Mouse (Mus musculus) layer of hippocampus, postnatal 25 days (tissue): ENCODE data around the gene Pipox. TPM values are rescaled to one million over a fixed set of nuclear protein-coding genes. Genes with fewer than 3 reads are reported as not detected.

Experiments
- DNase-seq, 2 experiments: peaks; one replicate each; pipeline ENCODE4 v3.0.0; 2022; ENCODE audit warnings: mixed read lengths in 2 of 2, low spot score in 1 of 2; ENCODE audit errors: extremely low spot score in 1 of 2
- total RNA-seq, 2 experiments: library from RNA; stranded (reverse); gene quantifications; 2 replicates each; pipeline ENCODE4 v1.2.3; 2021

Gene Pipox
- total RNA-seq, 2 experiments from 2014 or later: 1.5 to 1.8 TPM

GRCm38 (mm10) chr11:77909776-77910175, 15.9 kb upstream of the Pipox start:
- no peak for DNase-seq

- no peak for DNase-seq
These were observed 15.5 kb upstream of the Pipox start for GRCm38 (mm10) chr11:77909376-77909775.

- no peak for DNase-seq
These were observed 14.6 kb upstream of the Pipox start for GRCm38 (mm10) chr11:77908468-77908867.

DNA sequence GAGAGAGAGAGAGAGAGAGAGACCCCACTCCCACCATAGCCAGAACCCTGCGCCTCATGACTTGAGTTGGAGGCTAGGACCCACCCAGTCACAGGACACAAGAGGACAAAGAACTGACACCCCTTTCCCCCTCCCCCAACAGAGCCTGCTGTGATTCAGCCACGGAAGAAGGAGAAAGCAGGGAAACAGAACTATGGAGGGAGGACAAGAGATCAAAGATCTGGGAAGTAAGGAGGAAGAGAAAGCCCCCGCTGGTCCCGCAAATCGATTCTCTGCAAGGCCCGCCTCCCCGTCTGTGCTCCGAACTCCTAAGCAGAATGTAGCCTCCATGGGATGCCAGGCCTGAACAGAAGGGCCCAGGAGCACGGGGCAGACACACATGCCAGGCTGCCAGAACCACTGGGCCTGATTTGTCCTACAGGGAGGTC, 12.9 kb upstream of the Pipox start:
- no peak for DNase-seq

GRCm38 (mm10) chr11:77906097-77906687, 12.3 kb upstream of the Pipox start:
- DNase-seq: no peak

DNA sequence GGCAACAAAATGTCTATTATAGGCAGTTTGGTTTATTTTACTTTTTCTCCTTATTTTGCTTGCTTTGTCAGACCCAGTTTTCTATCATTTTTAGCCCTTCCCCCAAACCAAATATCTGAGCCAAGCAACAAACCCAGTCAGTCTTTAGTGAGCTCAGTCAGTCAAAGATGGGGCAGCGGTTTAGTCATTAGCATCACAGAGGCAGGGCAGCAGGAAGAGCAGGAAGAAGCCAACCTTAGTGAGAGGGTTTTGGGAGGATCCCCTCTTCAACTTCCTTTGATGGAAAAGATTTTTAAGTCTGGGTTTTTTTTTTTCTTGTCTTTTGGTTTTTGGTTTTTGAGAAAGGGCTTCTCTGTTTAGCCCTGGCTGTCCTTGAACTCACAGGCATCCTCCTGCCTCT, 10.8 kb upstream of the Pipox start:
- no peak for DNase-seq

DNA sequence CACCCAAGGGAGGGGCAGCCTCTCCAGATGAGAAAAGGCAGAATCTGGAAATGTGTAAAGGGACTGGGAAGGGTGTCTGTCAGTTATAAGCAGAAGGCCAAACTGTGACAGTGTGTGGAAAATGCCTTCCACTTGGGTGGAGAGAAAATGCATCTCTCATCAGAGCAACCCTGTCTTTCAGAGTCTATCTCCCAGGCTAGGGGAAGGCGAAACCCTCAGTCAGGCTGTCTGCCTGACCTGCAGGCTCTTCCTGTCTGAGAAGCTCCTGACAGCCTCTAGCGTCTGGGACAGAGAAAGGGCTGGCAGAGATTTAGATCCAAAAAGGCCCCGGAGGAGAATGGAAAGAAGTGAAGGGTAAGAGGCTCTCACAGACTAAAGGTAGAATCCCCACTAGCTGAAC, 9.9 kb upstream of the Pipox start:
- no peak for DNase-seq

- no peak for DNase-seq
These were observed 8.0 kb upstream of the Pipox start for GRCm38 (mm10) chr11:77901775-77902355.

DNA sequence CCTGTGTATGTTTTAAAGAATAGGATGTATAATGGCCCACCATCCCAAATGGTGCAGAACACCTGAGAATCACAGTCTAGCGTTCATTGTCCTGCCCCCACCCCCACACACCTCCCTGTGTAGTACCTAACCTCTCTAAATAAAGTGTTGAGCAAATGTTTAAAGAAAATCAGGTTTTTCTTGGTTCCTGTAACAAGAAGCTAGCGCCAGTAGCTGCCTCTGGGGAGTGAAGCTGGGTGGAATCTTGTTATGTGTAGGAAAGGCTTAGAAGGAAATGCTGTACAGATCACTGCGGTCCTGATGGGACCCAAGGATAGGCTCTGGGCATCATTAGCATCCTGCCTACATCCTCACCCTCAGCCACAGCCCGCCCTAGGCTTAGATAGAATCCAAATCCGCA, 7.5 kb upstream of the Pipox start:
- no peak for DNase-seq

GRCm38 (mm10) chr11:77900696-77901095, 6.8 kb upstream of the Pipox start:
- DNase-seq: no peak

DNA sequence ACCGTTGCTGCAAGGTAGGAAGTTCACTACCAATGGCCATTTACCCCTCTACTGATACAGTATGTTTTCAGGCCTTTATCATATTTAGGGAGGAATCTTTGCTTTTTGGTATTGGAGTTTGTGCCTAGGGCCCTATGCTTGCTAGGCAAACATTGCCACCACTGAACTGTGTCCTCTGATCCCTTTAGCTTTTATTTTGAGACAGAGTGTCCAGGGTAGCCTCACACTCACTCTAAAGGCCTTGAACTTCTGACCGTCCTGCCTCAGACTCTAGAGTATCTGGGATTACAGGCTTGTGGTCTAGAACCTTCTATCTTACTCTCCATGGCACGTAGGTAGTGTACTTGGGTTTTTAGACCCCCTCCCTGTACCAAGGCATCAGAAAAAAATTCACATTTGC, 6.3 kb upstream of the Pipox start:
- no peak for DNase-seq

- DNase-seq: no peak
These were observed 3.2 kb upstream of the Pipox start for GRCm38 (mm10) chr11:77896820-77897805.

- DNase-seq: no peak
These were observed 2.6 kb upstream of the Pipox start for GRCm38 (mm10) chr11:77896480-77896819.

DNA sequence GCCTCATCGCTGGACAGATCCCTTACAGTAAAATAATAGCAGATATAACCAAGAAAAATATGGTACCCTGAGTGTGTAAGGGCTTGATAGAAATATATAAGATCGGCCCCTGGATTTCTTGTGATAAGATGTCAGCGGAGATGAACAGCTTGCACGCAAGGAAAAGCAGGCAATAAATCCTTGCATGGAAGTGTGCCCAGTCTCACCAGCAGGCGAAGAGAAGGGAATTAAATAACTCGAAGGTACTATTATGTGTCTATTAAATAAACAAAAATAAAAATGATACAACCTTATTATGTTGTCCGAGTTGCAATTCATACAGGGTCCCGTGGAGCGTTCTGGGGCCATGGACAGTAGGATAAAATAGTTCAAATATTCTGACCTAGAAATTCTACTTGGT, 2.1 kb upstream of the Pipox start:
- DNase-seq: no peak

GRCm38 (mm10) chr11:77894967-77895366, 1.1 kb upstream of the Pipox start:
- no peak for DNase-seq

DNA sequence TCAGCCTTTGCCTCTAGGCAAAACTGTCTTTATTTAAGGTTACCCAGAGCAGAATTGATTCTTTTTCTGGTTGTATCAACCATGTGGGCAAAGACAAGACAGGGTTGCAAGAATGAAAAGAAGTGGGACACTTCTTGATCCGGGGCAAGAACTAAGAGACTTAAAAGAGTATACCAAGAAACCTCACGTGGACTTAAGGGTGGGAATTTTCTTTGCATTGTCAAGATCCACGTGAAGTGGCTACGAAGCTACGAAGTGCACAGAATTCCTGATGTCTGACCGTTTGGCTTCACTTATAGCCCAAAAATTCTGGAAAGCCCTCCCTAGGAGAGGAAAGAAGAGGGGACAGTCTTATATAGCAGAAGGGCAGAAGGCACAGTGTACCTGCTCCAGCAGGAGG, 613 bp downstream of the Pipox start:
- no peak for DNase-seq

- DNase-seq: no peak
These were observed 1.0 kb downstream of the Pipox start for GRCm38 (mm10) chr11:77892883-77893282.

DNA sequence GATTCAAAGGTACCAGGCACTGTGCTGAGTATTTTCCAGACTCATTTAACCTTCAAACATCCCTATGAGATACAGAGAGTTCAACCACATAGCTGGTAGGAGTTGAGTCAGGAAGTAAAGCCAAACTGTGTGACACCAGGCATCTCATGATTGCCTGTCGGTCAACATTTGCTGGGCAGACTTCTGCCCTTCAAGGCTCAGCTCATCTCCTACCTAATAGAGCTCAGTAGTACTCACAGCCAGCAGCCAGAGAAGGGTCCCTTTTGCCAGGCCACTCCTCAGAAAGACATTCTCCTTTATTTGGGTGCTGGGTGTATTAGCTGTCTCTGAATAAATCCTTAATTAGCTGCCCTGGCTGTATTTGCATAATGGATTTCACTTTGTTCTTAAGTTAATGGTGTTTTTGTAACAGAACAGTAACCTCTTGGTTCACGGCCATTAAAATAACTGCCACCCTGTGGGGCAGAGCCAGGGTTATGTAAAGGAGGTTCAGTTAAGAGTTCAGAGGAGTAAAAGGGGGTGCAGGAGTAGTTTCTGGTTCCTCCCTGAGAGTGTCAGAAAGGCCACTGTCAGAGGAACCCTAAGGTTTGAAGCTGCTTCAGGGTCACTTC, 3.1 kb downstream of the Pipox start:
- no peak for DNase-seq

DNA sequence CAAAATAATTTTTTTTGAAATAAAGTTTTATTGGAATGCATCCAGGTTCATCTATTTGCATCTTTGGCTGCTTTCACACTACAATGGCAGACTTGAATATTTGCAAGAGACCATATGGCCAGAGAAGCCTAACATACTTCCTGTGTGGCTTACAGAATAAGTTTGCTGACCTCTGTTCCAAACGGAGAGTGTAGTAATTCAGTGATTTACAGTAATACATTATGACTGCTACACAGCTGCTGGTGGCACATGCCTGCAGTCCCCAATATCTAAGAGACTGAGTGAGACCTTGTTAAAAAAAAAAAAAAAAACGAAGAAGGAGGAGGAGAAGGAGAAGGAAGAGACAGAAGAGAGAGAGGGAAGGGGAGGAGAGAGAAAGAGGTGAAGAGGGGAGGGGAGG, 4.4 kb downstream of the Pipox start:
- no peak for DNase-seq

DNA sequence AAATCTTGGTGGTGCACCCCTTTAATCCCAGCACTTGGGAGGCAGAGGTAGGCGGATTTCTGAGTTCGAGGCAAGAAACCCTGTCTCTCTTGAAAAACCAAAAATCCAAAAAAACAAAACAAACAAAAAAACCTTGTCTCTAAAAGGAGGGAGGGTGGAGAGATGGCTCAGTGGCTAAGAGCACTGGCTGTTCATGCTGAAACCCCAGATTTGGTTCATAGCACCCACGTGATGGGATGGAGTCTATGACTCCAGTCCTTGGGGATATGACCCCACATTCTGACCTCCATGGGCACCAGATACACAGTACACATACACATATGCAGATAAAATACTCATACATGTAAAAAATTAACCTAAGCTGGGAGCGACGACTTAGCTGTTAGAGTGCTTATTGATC, 5.0 kb downstream of the Pipox start:
- DNase-seq: no peak

DNA sequence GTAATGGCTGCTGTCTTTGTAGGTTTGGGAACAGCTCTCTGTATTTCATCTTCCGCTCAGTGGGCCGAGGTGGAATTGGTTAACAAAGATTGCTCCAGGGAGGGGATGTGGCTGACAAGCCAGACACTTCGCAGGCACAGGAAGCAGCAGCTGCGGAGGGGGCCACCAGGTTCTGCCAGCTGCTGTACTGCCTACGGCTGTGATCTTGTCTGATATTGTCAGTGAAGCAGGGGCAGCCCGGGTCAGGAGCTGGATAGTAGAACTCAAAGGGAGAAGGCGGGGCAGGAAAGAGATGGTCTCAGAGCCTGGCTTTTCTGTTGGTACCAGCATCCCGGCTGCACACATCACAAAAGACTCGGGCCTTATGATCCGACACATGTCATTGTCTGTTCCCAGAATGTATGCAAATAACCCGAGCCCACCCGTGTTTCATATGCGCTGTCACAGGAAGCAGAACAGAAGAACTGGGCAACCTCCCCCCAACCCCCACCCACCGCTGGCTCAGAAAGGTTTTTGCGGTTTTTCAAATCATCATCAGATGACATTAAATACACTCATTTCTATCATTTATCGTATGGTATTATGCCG, 6.4 kb downstream of the Pipox start:
- DNase-seq: no peak
